Mouse (Mus musculus) adipocyte (in vitro differentiated cells): Measurements from ENCODE around the gene Tnfaip2.

Experiments
- DNase-seq: peaks from one replicate; pipeline ENCODE4 v3.0.0-alpha.2; 2016; ENCODE audit warnings: low spot score

Tnfaip2 gene

DNA sequence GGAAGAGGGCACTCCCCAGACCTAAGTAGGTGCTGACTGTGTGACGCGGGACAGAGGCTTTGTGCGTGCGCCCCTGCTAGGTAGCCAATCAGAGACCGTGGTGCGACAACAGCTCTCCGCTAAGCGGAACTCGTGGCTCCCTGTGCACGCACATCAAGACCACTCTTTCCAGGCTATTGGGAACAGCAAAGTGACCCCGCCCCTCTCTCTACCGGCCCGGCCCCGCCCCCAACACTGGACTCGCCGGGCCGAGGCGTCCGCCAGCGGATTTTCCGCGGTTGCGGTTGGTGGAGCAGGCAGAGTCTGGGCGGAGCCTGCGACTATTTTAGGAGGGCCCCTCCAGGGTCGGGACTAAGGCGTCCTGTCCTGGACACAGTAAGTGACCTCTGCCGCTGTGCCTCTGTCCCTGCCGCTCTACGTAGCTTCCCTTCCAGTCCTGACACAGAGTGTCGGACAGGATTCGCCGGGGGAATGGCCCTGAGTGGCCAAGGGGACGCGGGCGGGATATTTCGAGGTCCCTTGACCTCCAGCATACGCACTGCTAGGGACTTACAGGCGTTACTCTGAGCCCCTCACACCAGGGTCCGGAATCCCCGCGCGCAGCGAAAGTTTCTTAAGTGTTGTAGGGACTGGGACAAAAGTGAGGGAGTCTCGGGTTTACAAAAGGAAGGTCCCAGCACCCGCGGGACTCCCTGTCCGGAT lies at the start of gene Tnfaip2:
Gene Tnfaip2, plus strand, starts transcription at position 161 of the 702 bp plus-strand sequence.
- DNase-seq, result peak; percentile 56

DNA sequence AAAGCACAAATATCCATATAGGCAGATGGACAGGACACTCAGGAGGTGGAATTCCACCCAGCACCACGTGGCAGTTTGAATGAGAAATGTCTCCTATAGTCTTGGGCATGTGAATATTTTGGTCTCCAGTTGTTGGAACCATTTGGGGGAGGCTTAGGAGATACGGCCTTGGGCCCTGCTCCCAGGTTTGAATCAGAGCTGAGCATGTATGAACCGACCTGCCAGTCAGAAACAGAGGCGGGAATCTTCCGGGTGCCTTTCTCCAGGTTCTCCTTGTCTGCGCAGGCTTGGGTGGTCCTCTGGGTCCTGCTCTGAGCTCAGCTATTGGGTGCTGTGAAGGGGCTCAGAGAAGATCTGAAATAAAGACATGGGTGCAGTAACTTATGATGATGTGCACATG lies 48.3 kb upstream of the Tnfaip2 start:
- no peak for DNase-seq

- DNase-seq, result no peak
These were observed 45.3 kb upstream of the Tnfaip2 start for GRCm38 (mm10) chr12:111396997-111397396.

DNA sequence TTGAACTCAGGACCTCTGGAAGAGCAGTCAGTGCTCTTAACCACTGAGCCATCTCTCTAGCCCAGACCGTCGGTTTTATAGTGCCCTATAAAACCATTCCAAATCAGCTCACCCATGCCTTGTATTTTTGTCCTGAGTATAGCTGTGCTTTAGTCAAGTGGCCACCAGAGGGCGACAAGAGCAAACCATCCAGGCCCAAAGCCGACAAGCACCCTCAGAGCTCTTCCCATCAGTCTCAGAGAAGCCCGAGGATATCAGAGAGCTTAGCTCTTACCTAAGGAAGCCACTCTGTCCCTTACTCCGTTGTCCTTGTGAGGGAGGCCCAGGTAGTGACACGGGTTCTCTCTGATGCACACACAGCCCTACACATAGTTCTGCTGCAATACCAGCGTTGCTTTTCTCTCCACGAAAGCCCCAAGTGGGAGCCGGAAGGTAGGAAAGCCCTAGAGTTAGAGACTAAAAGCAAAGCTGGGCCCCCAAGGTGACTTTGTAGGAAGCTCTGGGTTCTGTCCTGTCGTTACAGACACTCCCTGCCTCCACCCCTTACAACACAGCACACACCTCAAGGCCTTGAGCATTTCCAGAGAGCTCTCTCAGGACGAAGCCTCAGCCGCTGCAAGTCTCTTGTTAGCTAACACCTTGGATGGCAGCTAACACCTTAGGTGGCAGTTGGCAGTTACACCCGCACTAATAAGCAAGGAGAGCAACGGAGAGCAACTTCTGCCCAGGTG lies 40.6 kb upstream of the Tnfaip2 start:
- DNase-seq, result peak; percentile 87

DNA sequence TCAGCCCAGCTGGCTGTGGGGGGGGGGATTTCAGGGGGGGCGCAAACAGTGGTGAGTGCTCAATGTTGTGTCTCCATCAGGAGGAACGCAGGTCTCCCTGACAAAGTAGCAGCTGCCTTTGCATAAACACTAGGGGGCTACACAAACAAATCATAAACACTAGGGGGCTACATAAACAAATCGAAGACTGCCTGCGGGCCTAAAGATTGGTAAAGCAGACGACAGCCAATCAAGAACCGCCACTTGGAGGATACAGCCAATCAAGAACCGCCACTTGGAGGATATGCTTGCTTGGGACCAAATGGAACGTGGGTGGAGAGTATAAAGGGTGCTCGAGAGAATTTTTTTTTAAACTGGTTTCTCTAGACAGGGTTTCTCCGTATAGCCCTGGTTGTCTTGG lies 37.4 kb upstream of the Tnfaip2 start:
- DNase-seq, result no peak

DNA sequence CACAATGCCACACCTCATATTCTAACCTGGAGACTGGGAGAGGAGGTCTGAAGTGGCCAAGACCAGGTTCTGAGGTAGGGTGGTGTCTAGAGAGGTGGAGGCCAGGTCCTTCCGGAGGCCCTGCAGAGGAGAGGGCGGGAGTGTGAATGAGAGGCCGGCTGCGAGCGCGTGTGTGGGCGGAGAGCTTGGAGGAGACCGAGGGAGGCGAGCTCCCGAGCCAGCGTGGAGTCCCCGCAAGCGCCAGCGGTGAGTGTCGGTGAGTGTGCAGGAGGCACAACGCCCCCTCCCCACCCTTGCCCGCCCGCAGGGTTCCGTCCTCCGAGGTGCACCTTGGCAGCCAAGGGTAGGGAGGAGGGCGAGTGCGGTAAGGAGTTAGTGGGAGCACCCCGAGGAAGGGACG lies 35.6 kb upstream of the Tnfaip2 start, which contains the start of gene Lbhd2:
Gene Lbhd2, plus strand, starts transcription at position 188 of the 400 bp plus-strand sequence.
- DNase-seq, result no peak

DNA sequence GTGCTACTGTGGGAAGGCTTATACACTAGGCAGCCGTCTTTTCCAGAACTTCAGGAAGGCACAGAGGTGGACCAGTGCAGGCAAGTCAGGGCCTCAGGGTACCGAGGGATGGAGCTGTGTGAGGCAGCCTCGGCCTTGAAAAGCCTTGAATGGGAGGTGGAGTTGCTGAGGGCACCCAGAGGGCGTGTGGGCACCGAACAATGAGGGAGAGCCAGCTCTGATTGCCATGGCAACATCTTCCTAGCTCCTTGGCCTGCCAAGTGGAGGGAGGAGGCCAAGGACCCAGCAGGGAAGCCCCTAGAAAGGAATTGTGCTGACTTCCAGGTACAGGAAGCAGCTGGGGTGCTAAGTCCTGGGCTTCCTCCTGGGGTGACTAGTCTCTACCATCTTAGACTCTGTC lies 32.7 kb upstream of the Tnfaip2 start:
- no peak for DNase-seq

- no peak for DNase-seq
These were observed 30.5 kb upstream of the Tnfaip2 start for GRCm38 (mm10) chr12:111411631-111412355.

DNA sequence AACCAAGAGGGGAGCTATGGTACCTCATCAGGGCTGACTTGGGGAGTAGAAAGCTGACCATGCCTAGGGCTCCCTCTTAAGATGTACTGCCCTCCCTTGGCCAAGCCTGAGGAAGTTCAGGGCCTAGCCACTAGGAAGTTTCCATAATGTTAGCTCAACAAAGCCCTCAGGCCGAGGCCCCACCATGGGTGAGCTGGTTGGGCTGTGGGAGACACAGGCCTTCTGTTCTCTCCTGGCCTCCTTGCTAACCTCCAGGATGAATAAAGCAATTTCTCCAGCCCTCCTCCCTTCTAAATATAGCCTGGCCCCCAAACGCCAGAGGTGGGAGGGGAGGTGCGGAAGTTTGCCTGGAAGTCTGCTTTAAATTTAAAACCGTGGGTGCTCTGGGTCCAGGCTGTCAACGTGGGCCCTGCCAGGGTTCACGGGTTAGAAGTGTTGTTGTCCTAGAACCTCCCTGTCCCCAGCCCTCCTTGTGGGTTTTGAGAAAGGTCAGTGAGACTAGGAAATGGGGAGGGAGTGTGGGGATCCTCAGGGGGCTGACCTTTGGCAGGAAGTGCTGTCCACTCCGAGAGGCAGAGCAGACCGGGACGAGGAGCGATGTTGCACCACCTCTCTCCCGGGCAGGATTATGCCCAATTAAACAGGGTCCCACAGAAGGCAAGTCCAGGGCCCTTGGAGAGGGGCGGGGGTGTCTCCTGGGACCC lies 29.5 kb upstream of the Tnfaip2 start:
- DNase-seq, result peak; percentile 8

DNA sequence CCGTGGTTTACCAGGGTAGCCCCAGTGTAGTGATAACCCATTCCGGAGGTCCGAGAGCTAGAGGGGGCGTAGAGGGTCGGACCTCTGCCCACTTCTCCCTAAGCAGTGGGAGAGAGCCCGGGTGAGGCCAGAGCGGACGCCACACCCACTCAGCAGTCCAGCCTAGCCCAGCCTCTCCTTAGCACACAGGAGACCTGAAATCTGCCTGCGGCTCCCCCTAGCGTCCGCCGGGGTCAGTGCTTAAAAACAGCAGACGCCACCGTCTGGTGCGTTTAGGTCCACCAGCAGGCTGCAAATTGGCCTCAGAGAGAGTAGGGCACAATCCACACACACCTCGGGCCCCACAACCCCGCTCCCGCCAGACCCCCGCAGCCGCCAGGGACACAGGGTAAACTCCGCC lies 29.0 kb upstream of the Tnfaip2 start:
- DNase-seq, result peak; percentile 90

DNA sequence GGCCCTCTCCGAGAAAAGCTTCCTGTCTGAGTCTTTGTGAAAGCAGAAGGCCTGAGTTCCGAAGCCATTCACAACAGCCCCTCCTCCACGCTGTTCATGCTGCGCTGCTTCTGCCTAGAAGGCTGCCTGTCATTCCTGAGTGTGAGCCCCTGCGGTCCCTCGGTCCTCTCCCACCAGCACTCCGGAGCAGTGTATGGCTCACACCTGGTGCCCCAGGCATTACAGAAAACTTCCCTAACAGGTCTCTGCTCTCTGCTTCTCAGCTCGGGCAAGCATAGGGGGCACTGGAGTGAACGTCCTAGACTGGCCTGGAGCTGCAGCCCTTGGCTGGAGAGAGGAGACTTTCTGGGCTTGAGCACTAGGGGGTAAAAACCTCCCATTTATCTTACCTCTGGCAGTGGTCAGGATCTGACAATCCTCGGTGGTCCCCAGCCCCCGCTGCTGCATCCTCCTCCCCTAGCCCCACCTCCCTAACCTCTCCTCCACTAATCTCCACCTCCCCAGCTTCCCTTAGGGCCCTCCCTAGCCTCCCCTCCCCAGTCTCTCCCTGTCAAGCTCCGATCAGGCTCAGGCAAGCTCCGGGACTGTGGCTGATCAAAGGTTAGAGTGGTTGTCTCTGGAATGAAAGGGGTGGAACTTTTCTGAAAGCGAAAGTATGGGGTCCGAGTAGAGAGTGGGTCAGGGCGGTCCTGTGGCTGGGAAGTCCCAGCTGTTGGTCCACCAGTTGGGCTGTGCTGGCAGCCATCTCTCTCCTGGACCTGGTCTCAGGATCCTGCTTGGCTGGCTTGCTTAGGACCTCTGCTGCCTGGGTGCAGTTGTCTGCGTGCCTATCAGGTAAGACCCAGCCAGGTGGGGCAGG lies 25.1 kb upstream of the Tnfaip2 start, which contains the start of gene Exoc3l4:
Gene Exoc3l4, plus strand, starts transcription at position 97 of the 859 bp plus-strand sequence.
- no peak for DNase-seq

DNA sequence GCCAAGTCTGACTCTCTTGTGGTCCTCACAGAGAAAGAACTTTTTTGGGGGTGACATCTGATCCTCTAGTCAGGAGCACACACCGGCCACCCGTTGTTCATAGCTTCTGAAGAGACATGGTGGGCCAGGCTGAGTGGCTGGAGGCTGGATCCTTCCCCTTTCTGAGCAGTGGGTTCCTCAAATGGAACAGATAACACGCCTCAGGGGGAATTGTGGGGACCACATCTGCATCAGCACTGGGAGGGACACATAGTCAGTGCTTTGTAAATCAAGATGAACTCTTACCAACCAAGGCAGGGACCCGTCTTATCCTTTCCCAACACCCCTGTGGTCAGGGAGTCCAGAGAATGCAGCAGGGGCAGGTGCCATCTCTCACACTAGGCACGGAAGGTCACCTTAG lies 22.4 kb upstream of the Tnfaip2 start:
- DNase-seq, result no peak

GRCm38 (mm10) chr12:111420946-111421709 lies 21.1 kb upstream of the Tnfaip2 start:
- no peak for DNase-seq

- no peak for DNase-seq
These were observed 19.4 kb upstream of the Tnfaip2 start for GRCm38 (mm10) chr12:111422852-111423251.

DNA sequence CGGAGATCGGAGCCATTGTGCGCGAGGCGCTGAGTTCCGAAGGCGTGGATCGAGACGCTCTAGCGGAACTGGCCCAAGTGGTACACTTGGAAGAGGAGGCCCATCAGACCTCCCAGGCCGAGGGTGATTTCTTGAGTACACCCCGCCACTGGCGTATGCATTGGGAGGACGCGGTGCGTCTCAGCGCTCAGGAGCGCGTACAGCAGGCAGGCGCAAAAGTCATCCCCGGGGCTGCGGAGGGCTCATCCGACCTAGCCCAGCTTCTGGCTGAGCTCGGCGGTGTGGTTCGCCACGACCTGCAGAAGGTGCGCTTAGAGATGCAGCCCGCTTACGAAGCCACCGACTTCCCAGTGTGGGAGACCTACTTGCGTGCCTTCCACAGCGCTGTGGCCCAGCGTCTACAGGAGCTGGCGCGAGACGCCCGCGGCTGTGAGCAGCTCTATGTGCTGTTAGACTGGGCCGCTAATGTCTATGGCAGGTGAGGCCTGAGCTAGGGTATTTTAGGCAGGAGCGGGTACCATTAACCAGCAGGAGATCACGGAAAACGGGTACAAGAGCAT lies 18.6 kb upstream of the Tnfaip2 start:
- no peak for DNase-seq

GRCm38 (mm10) chr12:111424547-111424946 lies 17.7 kb upstream of the Tnfaip2 start:
- no peak for DNase-seq

- peak; percentile 85 for DNase-seq
These were observed 17.0 kb upstream of the Tnfaip2 start for GRCm38 (mm10) chr12:111425258-111425657.

DNA sequence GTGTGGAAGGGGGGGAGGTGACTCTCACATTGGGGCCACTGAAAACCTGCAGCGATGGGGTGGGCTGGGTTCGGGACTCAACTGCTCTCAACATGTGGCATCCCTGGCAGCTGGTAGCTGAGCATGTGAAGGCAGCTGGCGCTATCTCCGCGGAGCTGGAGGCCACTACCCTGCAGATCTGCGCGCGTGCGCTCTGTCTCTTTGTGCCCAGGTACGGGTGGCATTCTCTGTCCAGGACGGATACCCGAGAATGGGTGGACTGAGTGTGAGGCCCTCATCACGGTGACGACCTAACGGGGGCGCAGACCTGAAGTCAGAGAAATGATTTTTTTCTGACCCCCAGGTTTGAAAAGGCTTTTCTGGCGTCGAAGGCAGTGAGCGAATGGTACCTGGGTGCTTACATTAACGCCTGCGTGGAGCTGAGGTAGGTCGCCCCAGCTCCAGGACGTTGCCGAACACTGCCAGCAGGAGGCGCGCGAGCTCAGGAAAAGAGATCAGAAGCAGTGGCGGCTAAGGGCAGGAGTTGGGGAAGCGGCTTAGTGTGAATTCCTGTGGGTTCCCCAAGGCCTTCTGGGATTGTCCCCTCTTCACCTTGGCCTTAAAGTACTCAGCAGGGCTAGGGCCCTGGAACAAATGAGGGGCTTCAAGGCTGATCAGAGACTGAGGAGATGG lies 16.3 kb upstream of the Tnfaip2 start:
- DNase-seq, result peak; percentile 87

DNA sequence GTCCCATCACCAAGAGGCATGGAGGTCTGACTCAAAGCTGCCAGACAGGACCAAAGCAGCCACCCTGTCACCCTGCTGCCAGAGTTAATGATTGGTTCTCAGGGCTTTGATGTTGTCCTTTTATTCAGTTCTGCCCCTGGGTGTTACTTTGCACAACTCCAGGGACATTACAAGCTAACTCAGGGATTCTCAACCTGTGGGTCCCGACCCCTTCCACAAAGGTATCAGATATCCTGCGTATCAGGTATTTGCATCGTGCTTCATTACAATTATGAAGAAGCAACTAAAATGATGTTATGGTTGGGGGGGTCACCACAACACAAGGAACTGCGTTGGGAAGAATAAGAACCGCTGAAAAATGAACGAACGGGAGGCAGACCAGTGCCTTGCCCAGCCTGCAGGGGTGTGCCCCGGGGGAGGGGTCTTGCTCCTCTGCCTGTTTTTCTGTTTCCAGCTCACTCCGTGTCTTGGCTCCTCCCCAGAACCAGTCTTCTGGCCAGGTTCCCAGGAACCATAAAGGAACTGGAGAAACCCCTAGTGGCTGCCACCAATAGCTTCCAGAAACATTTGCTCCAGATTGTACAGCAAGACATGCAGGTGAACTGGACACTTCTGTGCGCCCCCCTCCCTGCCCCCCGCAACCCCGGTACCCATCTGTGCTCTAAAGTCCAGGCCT lies 14.7 kb upstream of the Tnfaip2 start:
- DNase-seq, result peak; percentile 79
